Mouse (Mus musculus) liver, embryonic 14.5 days (tissue): ENCODE results near the gene Eps8l1. TPM values are rescaled to one million over a fixed set of nuclear protein-coding genes. Genes with fewer than 3 reads are reported as not detected.

Experiments used
- ATAC-seq: fragments of 200-750 bp; cut with Nextera tagmentation; 2 replicates; pipeline ENCODE4 v1.8.0; 2017; ENCODE audit warnings: moderate number of reproducible peaks, mild to moderate bottlenecking, moderate library complexity; ENCODE audit not compliant: insufficient read depth
- DNase-seq, 3 experiments: peaks; one replicate each; pipeline ENCODE4 v3.0.0-alpha.2; 2012 to 2013; ENCODE audit warnings: low read depth in 3 of 3, low spot score in 3 of 3
- H3K27ac ChIP-seq: fragments of 300-500 bp; sonication (generic); 2 replicates; pipeline ENCODE4 v1.5.1; 2014; ENCODE audit warnings: moderate library complexity, mild to moderate bottlenecking, control low read depth, inconsistent platforms
- H3K27me3 ChIP-seq: fragments of 300-500 bp; sonication (generic); 2 replicates; pipeline ENCODE4 v1.6.1; 2014; ENCODE audit warnings: mild to moderate bottlenecking, low read length, moderate library complexity; ENCODE audit not compliant: control insufficient read depth, insufficient read depth
- H3K36me3 ChIP-seq: fragments of 300-500 bp; sonication (generic); replicated peaks from 2 replicates; pipeline ENCODE4 v1.6.1; 2014; ENCODE audit warnings: low read depth; ENCODE audit not compliant: control insufficient read depth, insufficient read depth
- H3K4me1 ChIP-seq, 2 experiments: fragments of 200-500 bp in 1 of 2; fragments of 300-500 bp in 1 of 2; sonication (generic) in 1 of 2; replicated peaks; 2 replicates each; pipeline ENCODE4 v1.6.1; 2012 to 2014; ENCODE audit warnings: antibody characterized with exemption in 1 of 2, inconsistent platforms in 1 of 2, low read length in 1 of 2; ENCODE audit not compliant: control insufficient read depth in 2 of 2, insufficient read depth in 2 of 2
- H3K4me2 ChIP-seq: fragments of 300-500 bp; sonication (generic); 2 replicates; pipeline ENCODE4 v1.6.1; 2014; ENCODE audit warnings: low read depth, mild to moderate bottlenecking, control low read depth, moderate library complexity
- H3K4me3 ChIP-seq, 2 experiments: fragments of 200-500 bp in 1 of 2; fragments of 300-500 bp in 1 of 2; sonication (generic) in 1 of 2; 2 replicates each; pipeline ENCODE4 v1.5.1; 2012 to 2014; ENCODE audit warnings: low read depth in 2 of 2, low read length in 2 of 2, mild to moderate bottlenecking in 2 of 2, control low read depth in 1 of 2, inconsistent platforms in 1 of 2, moderate library complexity in 1 of 2; ENCODE audit not compliant: insufficient read depth in 1 of 2
- H3K9ac ChIP-seq: fragments of 300-500 bp; sonication (generic); replicated peaks from 2 replicates; pipeline ENCODE4 v1.6.1; 2014; ENCODE audit warnings: mild to moderate bottlenecking, control low read depth, moderate library complexity
- H3K9me3 ChIP-seq: fragments of 300-500 bp; sonication (generic); 2 replicates; pipeline ENCODE4 v1.6.1; 2016; ENCODE audit warnings: low read length, mixed read lengths; ENCODE audit not compliant: control insufficient read depth
- CTCF ChIP-seq: IDR thresholded peaks from 2 replicates; pipeline ENCODE4 v1.5.1; 2016; ENCODE audit warnings: antibody characterized with exemption, low read depth, control low read depth
- EP300 ChIP-seq: IDR thresholded peaks from 2 replicates; pipeline ENCODE4 v1.6.1; 2016; ENCODE audit warnings: antibody characterized with exemption, low read depth
- WGBS: fragments of 180-500 bp; shearing (Covaris S2); extraction: QIAGEN DNeasy Blood & Tissue Kit; methylation state at CpG from one replicate; pipeline ENCODE4 v1.1.7; 2014; ENCODE audit not compliant: insufficient replicate concordance; 5-methylcytosine and 5-hydroxymethylcytosine counted together
- polyA plus RNA-seq, 2 experiments: library from polyadenylated mRNA; depleted of rRNA in 1 of 2; stranded (reverse) in 1 of 2; unstranded in 1 of 2; fragments of >200 nt; fragmentation: Nextera tagmentation in 1 of 2; extraction: Ambion mirVana in 1 of 2; gene quantifications; 2 replicates each; pipeline versions ENCODE4 v1.2.1 to v1.2.3; 2012 to 2014

The Eps8l1 gene
- polyA plus RNA-seq, 2 experiments: 0.10 to 1.6 TPM

GRCm38 (mm10) chr7:4464194-4464824 is 3.8 kb downstream of the Eps8l1 start:
- Histone ChIP-seq H3K36me3 (no peaks in the 10 kb centered on the region), H3K27me3 (no peaks in the 10 kb centered on the region), H3K4me2 (no peak overlapping the region), H3K4me1 (no peaks in the 10 kb centered on the region; a peak in 1 of 4 replicates), H3K4me3 (no peak overlapping the region), H3K27ac (no peak overlapping the region), H3K9ac (no peak overlapping the region), H3K9me3 (no peaks in the 10 kb centered on the region)
- TF ChIP-seq CTCF (no peak), EP300 (no peak)
- DNase-seq (no peak), ATAC-seq (no peak)
- 10% methylated on average over 12 of the region's 12 CpGs for WGBS

- Histone ChIP-seq H3K4me1 (no peaks in the 10 kb centered on the region), H3K36me3 (no peaks in the 10 kb centered on the region), H3K4me2 (no peak overlapping the region), H3K9ac (no peak overlapping the region), H3K4me3 (no peak overlapping the region), H3K27me3 (peaks cover 23% of the 10 kb centered on the region), H3K27ac (no peak overlapping the region), H3K9me3 (no peaks in the 10 kb centered on the region)
- TF ChIP-seq CTCF (no peak), EP300 (no peak)
- ATAC-seq (no peak), DNase-seq (no peak)
- 52% methylated on average over 3 of the region's 3 CpGs for WGBS
These were observed 7.3 kb downstream of the Eps8l1 start for GRCm38 (mm10) chr7:4467801-4468200.

- 5% methylated on average over 35 of the region's 35 CpGs for WGBS
- Histone ChIP-seq H3K9ac (no peak overlapping the region), H3K9me3 (no peaks in the 10 kb centered on the region), H3K4me1 (no peaks in the 10 kb centered on the region), H3K4me2 (peak overlapping the region; percentile 47), H3K36me3 (no peaks in the 10 kb centered on the region), H3K4me3 (no peak overlapping the region), H3K27ac (no peak overlapping the region), H3K27me3 (peaks cover 35% of the 10 kb centered on the region)
- DNase-seq (no peak), ATAC-seq (peak; percentile 37; the same call in 1 of the 2 replicates)
- TF ChIP-seq CTCF (no peak), EP300 (no peak)
These were observed 10.1 kb downstream of the Eps8l1 start for GRCm38 (mm10) chr7:4470275-4471178.

- Histone ChIP-seq H3K4me2 (peak overlapping the region; percentile 47), H3K27me3 (peaks cover 35% of the 10 kb centered on the region), H3K4me1 (no peaks in the 10 kb centered on the region), H3K27ac (no peak overlapping the region), H3K36me3 (no peaks in the 10 kb centered on the region), H3K9ac (no peak overlapping the region), H3K9me3 (no peaks in the 10 kb centered on the region), H3K4me3 (no peak overlapping the region)
- DNase-seq (no peak), ATAC-seq (0 out of 2 replicates have a peak, but pooled peaks have one; percentile 35)
- TF ChIP-seq EP300: no peak
- peak; percentile 65 for TF ChIP-seq CTCF
- 3% methylated on average over 24 of the region's 24 CpGs for WGBS
These were observed 10.7 kb downstream of the Eps8l1 start for GRCm38 (mm10) chr7:4471179-4471555.

GRCm38 (mm10) chr7:4473940-4474339 is 13.5 kb downstream of the Eps8l1 start:
- 20% methylated on average over 19 of the region's 19 CpGs for WGBS

More at GRCm38 (mm10) chr7:4473940-4474339, 13.5 kb downstream of the Eps8l1 start:
- TF ChIP-seq EP300 (no peak), CTCF (no peak)
- Histone ChIP-seq H3K4me3 (no peak overlapping the region), H3K9me3 (no peaks in the 10 kb centered on the region), H3K27ac (no peak overlapping the region), H3K4me1 (no peaks in the 10 kb centered on the region), H3K4me2 (no peak overlapping the region), H3K9ac (no peak overlapping the region), H3K36me3 (no peaks in the 10 kb centered on the region), H3K27me3 (peaks cover 53% of the 10 kb centered on the region)
- no peak for ATAC-seq
- no peak for DNase-seq
